Mouse (Mus musculus): ENCODE data around the gene Sstr2. TPM values are rescaled to one million over a fixed set of nuclear protein-coding genes. Genes with fewer than 3 reads are reported as not detected.
A peak's percentile ranks its signal among the peaks of the same experiment; 100 is the strongest.

The Sstr2 gene
- total and polyA plus RNA-seq, 3 experiments, result 0.77 to 0.82 TPM; not detected in 1

GRCm38 (mm10) chr11:113638680-113639079 lies 19.5 kb downstream of the Sstr2 start:
- Histone ChIP-seq H3K27me3 (ENCODE audit: control insufficient read depth in 1 of 2, insufficient read depth in 2 of 2, low read length in 2 of 2) (peaks cover 2% of the 10 kb centered on the region in 2 experiments; a peak in 3 of 4 replicates), H3K9ac (ENCODE audit: control insufficient read depth, low read depth, low read length, poor library complexity, severe bottlenecking) (no peak overlapping the region), H3K79me2 (ENCODE audit: control insufficient read depth, insufficient read depth, low read length, poor library complexity) (no peaks in the 10 kb centered on the region), H3K36me3 (ENCODE audit: control insufficient read depth in 1 of 2, insufficient read depth in 2 of 2, low read length in 2 of 2) (no peaks in the 10 kb centered on the region), H3K27ac (ENCODE audit: control insufficient read depth, low read depth, low read length) (no peak overlapping the region), H3K4me3 (ENCODE audit: control insufficient read depth in 1 of 2, insufficient read depth in 1 of 2, low read depth in 2 of 2, low read length in 2 of 2) (no peak overlapping the region), H3K9me3 (replicated peaks; ENCODE audit: insufficient read depth, low read length) (no peaks in the 10 kb centered on the region), H3K4me1 (ENCODE audit: control insufficient read depth in 1 of 2, insufficient read depth in 2 of 2, low read length in 2 of 2) (peaks cover 0 to 5% of the 10 kb centered on the region in 2 experiments; a peak in 3 of 4 replicates)
- TF ChIP-seq HCFC1 (IDR thresholded peaks at IDR 0.05; ENCODE audit: low read depth, low read length), result no peak
- no peak for TF ChIP-seq SIN3A (IDR thresholded peaks at IDR 0.05; ENCODE audit: low read length)
- no peak for TF ChIP-seq ZKSCAN1 (IDR thresholded peaks at IDR 0.05; ENCODE audit: low read depth, low read length)
- no peak for TF ChIP-seq MYB (IDR thresholded peaks at IDR 0.05; ENCODE audit: low read depth, low read length)
- TF ChIP-seq CHD2 (IDR thresholded peaks at IDR 0.05; ENCODE audit: low read length), result no peak
- TF ChIP-seq EP300 (IDR thresholded peaks at IDR 0.05; ENCODE audit: low read depth in 1 of 2, low read length in 2 of 2), result no peak
- TF ChIP-seq POLR2A (IDR thresholded peaks at IDR 0.05; ENCODE audit: control insufficient read depth in 1 of 2, insufficient read depth in 1 of 2, low read depth in 1 of 2, low read length in 2 of 2, poor library complexity in 1 of 2), result no peak
- no peak for TF ChIP-seq NELFE (IDR thresholded peaks at IDR 0.05; ENCODE audit: low read depth, low read length)
- no peak for TF ChIP-seq MYC (IDR thresholded peaks at IDR 0.05; ENCODE audit: low read depth, low read length)
- no peak for TF ChIP-seq KAT2A (conservative IDR thresholded peaks at IDR 0.05; ENCODE audit: low read depth, low read length)
- TF ChIP-seq UBTF (IDR thresholded peaks at IDR 0.05; ENCODE audit: borderline replicate concordance, insufficient read depth, low read depth, low read length), result no peak
- no peak for TF ChIP-seq RAD21 (IDR thresholded peaks at IDR 0.05; ENCODE audit: low read depth, low read length)
- no peak for TF ChIP-seq ETS1 (IDR thresholded peaks at IDR 0.05; ENCODE audit: low read depth, low read length)
- no peak for DNase-seq (ENCODE audit: low read depth, low spot score)

DNA sequence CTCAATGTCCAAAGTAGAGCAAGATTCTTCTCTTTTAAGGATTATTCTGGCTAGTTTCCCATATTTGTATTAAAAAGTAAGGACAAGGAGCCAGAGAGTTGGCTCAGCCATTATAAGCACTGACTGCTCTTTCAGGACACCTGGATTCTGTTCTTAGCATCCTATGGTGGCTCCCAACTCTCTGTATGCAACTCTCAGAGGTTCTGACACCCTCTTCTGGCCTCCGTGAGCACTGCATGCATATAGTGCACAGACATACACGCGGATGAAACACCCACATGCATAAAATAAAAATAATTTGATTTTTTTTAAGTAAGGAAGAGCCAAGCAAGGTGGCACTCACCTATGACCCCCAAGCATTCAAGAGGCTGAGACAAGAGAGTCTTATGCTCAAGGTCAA lies 26.0 kb downstream of the Sstr2 start:
- peaks cover 0 to 9% of the 10 kb centered on the region in 2 experiments; a peak in 2 of 4 replicates for H3K36me3 ChIP-seq (ENCODE audit: control insufficient read depth in 1 of 2, insufficient read depth in 2 of 2, low read length in 2 of 2)
- no peak overlapping the region for H3K9ac ChIP-seq (ENCODE audit: control insufficient read depth, low read depth, low read length, poor library complexity, severe bottlenecking)
- peaks cover 2 to 26% of the 10 kb centered on the region in 2 experiments for H3K4me1 ChIP-seq (ENCODE audit: control insufficient read depth in 1 of 2, insufficient read depth in 2 of 2, low read length in 2 of 2)
- H3K27me3 ChIP-seq (ENCODE audit: control insufficient read depth in 1 of 2, insufficient read depth in 2 of 2, low read length in 2 of 2), result no peaks in the 10 kb centered on the region
- TF ChIP-seq ELF1 (IDR thresholded peaks at IDR 0.05; ENCODE audit: low read depth, low read length), result no peak
- 0 out of 2 replicates have a peak, but pooled peaks have one; percentile 13 for TF ChIP-seq SMC3 (IDR thresholded peaks at IDR 0.05; ENCODE audit: low read depth, low read length)
- TF ChIP-seq CTCF (IDR thresholded peaks at IDR 0.05 in 2 of 3, conservative IDR thresholded peaks at IDR 0.05 in 1 of 3; ENCODE audit: control insufficient read depth in 1 of 3, insufficient read depth in 1 of 3, low read depth in 2 of 3, low read length in 3 of 3, poor library complexity in 1 of 3, severe bottlenecking in 1 of 3), result peak in 2 of 3 experiments; percentile 35 to 36; a peak in 4 of 6 replicates
- no peak for TF ChIP-seq GABPA (IDR thresholded peaks at IDR 0.05; ENCODE audit: low read depth, low read length)
- no peak for TF ChIP-seq POLR2AphosphoS5 (IDR thresholded peaks at IDR 0.05; ENCODE audit: borderline replicate concordance, low read depth, low read length)
- no peak for TF ChIP-seq NELFE (IDR thresholded peaks at IDR 0.05; ENCODE audit: low read depth, low read length)
- no peak for TF ChIP-seq MAZ (IDR thresholded peaks at IDR 0.05; ENCODE audit: low read depth, low read length)
- no peak for TF ChIP-seq ZNF384 (IDR thresholded peaks at IDR 0.05; ENCODE audit: low read depth, low read length)
- TF ChIP-seq ZMIZ1 (IDR thresholded peaks at IDR 0.05; ENCODE audit: low read depth, low read length), result no peak
- TF ChIP-seq KAT2A (conservative IDR thresholded peaks at IDR 0.05; ENCODE audit: low read depth, low read length), result no peak
- TF ChIP-seq RAD21 (IDR thresholded peaks at IDR 0.05; ENCODE audit: low read depth, low read length), result peak; percentile 1; the same call in 1 of the 2 replicates
- no peak for TF ChIP-seq BHLHE40 (IDR thresholded peaks at IDR 0.05; ENCODE audit: borderline replicate concordance, low read depth, low read length)
- no peak for TF ChIP-seq CHD2 (IDR thresholded peaks at IDR 0.05; ENCODE audit: low read length)
- no peak for TF ChIP-seq MAX (IDR thresholded peaks at IDR 0.05; ENCODE audit: low read length)
- no peak for TF ChIP-seq ETS1 (IDR thresholded peaks at IDR 0.05; ENCODE audit: low read depth, low read length)
- H3K79me2 ChIP-seq (ENCODE audit: control insufficient read depth, insufficient read depth, low read length, poor library complexity), result peaks cover 8% of the 10 kb centered on the region
- no peaks in the 10 kb centered on the region for H3K9me3 ChIP-seq (replicated peaks; ENCODE audit: insufficient read depth, low read length)
- H3K4me3 ChIP-seq (ENCODE audit: control insufficient read depth in 1 of 2, insufficient read depth in 1 of 2, low read depth in 2 of 2, low read length in 2 of 2), result no peak overlapping the region
- no peak for DNase-seq (ENCODE audit: low read depth, low spot score)
- no peak overlapping the region for H3K27ac ChIP-seq (ENCODE audit: control insufficient read depth, low read depth, low read length)

Measured in MEL (cell line).